Mouse (Mus musculus) limb, embryonic 12.5 days (tissue): ENCODE results near the gene Med8. TPM values are rescaled to one million over a fixed set of nuclear protein-coding genes. Genes with fewer than 3 reads are reported as not detected.

Source experiments
- polyA plus RNA-seq: library from polyadenylated mRNA; unstranded; fragments of >200 nt; fragmentation: Nextera tagmentation; extraction: Ambion mirVana; gene quantifications from 2 replicates; pipeline ENCODE4 v1.2.1, GENCODE M21; 2016

Gene Med8
- polyA plus RNA-seq, 1 experiment from 2014 or later = 127 TPM

Other genes with a start within 250 kb of the Med8 start
- 58.0 and 58.1 TPM in 2 replicates for gene Kdm4a, start 229.3 kb upstream of the Med8 start, polyA plus RNA-seq
- gene Ptprf, start 117.9 kb upstream of the Med8 start, polyA plus RNA-seq = 69.6 and 72.2 TPM in 2 replicates
- gene Szt2, start 64 bp upstream of the Med8 start, polyA plus RNA-seq = 11.1 and 11.7 TPM in 2 replicates
- gene Elovl1, start 18.8 kb downstream of the Med8 start, polyA plus RNA-seq = 37.8 and 44.1 TPM in 2 replicates
- 285 and 296 TPM in 2 replicates for gene Cdc20, start 28.0 kb downstream of the Med8 start, polyA plus RNA-seq
- 0.64 TPM in 2 replicates for gene Mpl, start 48.2 kb downstream of the Med8 start, polyA plus RNA-seq
- gene Tie1, start 80.7 kb downstream of the Med8 start, polyA plus RNA-seq = 16.6 and 18.4 TPM in 2 replicates
- gene 2610528J11Rik, start 117.7 kb downstream of the Med8 start, polyA plus RNA-seq = 0.73 and 1.6 TPM in 2 replicates
- gene Tmem125, start 134.7 kb downstream of the Med8 start, polyA plus RNA-seq = 0.58 and 1.2 TPM in 2 replicates
- gene Cfap57, start 211.4 kb downstream of the Med8 start, polyA plus RNA-seq = 0.23 and 0.45 TPM in 2 replicates
- gene Ebna1bp2, start 211.5 kb downstream of the Med8 start, polyA plus RNA-seq = 158 and 159 TPM in 2 replicates
- gene Olfr62, start 249.6 kb downstream of the Med8 start, polyA plus RNA-seq = not detected in 2 replicates